Mouse (Mus musculus) kidney, adult 8-10 months (tissue): ENCODE data around the gene Fbxl4.
"Not testable (repeated sequence)": the region's sequence is repeated elsewhere in the genome, so short reads cannot be mapped to it uniquely, and the experiment has no call there.

Source experiments
- DNase-seq, 2 experiments: peaks; one replicate each; pipeline ENCODE4 v3.0.0; 2022

Gene Fbxl4

DNA sequence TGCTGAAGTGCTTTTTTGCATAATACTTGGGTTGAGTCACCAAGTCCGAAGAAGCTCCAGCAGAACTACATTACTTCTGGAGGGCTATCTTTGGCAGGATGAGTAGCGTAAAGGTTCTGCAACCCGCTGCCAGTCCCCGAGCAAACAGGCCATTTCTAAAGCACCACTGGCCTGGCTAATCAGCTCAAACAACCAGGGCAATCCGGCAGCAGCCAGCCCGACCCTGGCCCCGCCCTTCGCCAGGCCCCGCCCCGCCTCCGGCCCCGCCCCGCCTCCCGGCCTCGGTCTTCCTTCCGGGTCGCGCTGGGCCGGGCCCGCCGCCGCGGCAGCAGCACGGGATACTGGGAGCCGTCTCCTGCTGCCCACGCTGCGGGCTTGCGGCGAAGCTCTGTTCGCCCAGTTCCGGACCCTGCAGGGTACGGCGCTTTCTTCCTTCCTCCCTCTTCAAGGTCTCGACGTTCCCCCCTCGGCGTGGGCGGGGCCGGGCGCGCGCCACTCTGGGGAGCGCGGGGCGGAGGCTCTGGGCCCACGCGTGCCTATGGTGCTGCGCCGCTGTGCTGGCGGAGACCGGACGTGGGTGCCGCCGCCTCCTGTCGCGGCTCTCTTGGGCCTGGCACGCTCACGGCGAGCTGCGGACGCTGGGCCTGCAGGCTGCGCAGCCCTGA is at the start of gene Fbxl4:
Fbxl4 (plus strand) TSS at position 278 of the 665 bp plus-strand sequence.
- DNase-seq = peak; percentile 80 to 81

GRCm38 (mm10) chr4:22314564-22314963 is 42.8 kb upstream of the Fbxl4 start:
- no peak for DNase-seq

GRCm38 (mm10) chr4:22342816-22343573 is 14.3 kb upstream of the Fbxl4 start:
- DNase-seq = no peak

- DNase-seq = not testable (repeated sequence)
Measured at GRCm38 (mm10) chr4:22349086-22349485, 8.3 kb upstream of the Fbxl4 start.

- DNase-seq = no peak
Measured at GRCm38 (mm10) chr4:22357931-22358300, 573 bp downstream of the Fbxl4 start.

- DNase-seq = no peak
Measured at GRCm38 (mm10) chr4:22358487-22358886, 1.1 kb downstream of the Fbxl4 start.

DNA sequence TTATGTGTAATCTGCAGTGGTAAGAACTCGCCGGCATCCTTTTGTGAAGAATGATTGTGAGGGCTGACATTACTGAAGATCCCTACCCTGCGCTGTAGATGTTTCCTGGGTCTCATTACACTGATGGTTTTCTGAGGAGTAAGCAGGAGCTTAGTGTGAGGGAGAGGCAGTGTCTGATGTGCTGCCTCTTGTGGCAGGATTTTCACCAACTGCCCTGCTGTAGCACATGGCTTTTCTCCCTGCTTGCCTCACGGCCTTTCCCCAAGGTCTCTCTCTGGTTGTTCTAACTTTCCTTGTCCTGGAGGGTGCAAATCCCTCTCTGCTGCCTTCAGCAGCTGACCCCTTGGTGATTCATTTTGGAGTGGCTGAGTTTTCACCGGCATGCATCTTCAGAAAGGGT is 10.0 kb downstream of the Fbxl4 start:
- DNase-seq = no peak

DNA sequence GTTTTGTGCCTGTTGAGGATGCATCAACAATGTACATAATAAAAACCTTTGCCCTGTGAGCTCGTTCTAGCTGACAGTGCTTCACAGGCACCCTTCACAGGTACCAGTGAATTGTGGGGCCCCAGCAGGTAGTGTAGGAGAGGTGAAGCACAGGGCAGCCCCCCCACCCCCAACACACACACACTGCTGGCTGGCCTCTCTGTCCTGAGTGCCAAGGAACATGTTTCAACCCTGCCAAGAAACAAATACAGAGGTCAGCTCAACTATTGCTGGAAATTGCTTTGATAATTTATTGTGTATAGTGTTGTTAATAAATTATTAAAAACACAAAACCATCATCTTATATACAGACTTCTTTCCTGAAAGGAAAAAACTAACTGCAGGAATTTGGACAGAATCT is 21.2 kb downstream of the Fbxl4 start:
- DNase-seq = no peak

DNA sequence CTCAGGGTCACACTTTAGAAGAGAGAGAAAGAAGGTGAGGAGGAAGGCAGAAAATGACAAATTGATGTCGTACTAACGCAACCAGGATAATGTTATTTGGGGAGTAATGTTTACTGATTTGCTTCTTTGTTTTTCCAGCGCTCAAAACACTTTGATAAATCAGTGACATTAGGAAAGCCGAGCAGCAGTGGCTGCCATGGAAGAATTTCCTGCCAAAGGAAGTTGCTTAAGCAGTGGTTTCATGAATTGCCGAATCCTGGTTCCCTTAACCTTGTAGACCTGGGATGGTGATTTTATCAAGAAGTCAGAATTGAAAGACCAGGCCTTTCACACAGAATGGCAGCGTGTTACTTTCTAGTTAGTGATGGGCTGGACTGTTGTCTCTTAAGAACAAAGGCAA is 23.3 kb downstream of the Fbxl4 start:
- no peak for DNase-seq

- DNase-seq = no peak
Measured at GRCm38 (mm10) chr4:22383528-22384265, 26.4 kb downstream of the Fbxl4 start.

GRCm38 (mm10) chr4:22390045-22390444 is 32.7 kb downstream of the Fbxl4 start:
- DNase-seq = no peak

DNA sequence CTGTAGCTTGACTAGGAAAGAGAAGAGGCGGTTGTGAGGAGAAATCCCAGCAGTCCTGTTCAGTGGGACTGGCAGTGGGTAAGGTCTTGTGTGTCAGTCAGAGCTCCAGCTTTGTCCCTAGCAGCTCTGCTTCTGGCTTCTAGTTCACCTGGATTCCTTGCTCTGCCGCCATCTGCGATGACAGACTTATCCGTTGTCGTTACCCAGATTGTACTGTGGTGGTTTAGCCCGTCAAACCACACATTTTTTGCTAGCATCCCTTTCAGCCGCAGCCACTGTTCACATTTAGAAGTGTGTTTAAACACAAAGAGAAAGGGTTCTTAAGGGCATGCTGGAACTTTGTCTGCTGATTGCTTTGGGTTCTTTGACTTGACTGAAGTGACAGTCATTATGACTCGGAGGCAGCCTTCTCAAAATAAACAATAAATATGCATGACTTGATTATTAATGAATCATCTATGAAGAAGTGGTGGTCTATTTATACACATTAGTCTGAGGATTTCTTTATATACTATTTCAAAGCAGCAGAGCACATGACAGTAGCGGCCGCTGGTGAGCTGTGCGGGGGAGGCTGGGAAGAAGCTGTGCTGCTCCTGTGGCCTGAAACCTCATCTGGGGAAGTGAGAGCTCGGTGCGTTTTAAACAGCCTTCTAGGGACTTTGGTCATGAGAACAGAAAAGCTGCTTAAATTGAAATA is 35.6 kb downstream of the Fbxl4 start:
- no peak for DNase-seq

GRCm38 (mm10) chr4:22395404-22395803 is 38.1 kb downstream of the Fbxl4 start:
- DNase-seq = no peak

GRCm38 (mm10) chr4:22396484-22397000 is 39.2 kb downstream of the Fbxl4 start:
- DNase-seq = peak; percentile 73 to 84

GRCm38 (mm10) chr4:22397003-22397402 is 39.7 kb downstream of the Fbxl4 start:
- no peak for DNase-seq

DNA sequence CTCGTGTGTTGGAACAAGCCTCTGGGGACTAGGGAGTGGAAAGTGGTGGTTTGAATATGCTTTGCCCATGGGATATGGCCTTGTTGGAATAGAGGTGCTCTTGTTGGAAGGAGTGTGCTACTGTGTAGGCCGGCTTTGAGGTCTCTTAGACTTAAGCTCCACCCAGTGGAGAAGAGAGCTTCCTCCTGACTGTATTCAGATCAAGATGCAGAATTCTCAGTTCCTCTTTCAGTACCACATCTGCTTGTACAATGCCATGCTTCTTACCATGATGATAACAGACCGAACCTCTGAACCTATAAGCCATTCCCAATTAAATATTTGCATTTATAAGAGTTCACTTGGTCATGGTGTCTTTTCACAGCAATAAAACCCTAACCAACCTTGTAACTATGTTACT is 44.7 kb downstream of the Fbxl4 start:
- DNase-seq = no peak

DNA sequence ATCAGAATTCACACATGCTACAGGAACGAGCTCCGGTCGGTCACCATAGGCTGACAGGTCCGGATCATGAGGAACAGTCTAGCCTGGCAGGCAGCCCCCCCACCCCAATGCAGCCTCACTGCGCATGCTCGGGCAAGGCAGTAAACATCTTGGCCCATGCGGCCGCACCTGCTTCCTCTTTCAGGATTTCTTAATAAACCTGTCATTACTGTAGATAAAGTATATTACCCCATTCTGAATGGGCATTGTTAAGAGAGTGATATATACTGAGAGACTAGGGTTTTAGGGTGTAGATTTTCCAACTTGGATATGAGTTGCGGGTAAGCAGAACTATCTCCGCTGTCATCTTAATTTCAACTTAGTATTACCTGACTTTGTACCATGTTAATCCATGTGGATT is 45.6 kb downstream of the Fbxl4 start:
- no peak for DNase-seq

DNA sequence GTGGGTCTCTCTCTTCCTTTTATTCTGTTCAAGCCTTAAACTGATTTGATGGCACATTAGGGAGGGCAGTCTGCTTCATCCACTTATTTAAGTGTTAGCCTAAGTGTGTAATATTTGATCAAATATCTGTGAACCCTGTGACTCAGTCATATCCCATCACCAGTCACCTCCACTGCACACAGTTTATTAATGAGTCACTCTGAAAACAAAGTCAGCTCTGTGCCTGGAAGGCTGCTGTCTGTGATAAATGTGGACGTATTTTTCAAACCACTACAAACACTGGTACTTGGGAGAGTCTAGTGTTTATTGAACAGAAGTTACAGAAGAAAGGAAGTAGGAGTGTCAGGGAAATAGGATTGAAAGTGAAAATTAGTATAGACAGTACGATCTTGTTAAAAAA is 63.3 kb downstream of the Fbxl4 start:
- DNase-seq = no peak

DNA sequence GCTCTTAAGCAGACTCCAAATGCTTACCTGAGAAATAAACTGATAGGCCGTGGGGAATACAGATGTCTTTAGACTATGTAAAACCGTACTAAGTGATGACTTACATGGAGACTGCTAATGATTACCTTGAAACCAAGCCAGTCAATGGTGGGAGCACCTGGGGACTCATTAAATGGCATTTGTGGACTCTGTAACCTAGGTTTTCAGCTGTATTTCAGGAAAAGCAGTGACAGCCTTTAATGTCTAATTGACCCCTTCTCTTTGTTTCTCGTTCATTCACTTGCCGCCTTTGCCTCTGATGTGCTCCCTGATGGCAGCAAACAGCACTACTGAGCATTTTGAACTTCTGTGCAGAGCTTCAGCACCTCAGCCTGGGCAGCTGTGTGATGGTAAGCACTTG is 65.1 kb downstream of the Fbxl4 start:
- no peak for DNase-seq

GRCm38 (mm10) chr4:22428150-22428549 is 70.8 kb downstream of the Fbxl4 start:
- no peak for DNase-seq

GRCm38 (mm10) chr4:22469575-22469974 is 112.2 kb downstream of the Fbxl4 start:
- DNase-seq = no peak

DNA sequence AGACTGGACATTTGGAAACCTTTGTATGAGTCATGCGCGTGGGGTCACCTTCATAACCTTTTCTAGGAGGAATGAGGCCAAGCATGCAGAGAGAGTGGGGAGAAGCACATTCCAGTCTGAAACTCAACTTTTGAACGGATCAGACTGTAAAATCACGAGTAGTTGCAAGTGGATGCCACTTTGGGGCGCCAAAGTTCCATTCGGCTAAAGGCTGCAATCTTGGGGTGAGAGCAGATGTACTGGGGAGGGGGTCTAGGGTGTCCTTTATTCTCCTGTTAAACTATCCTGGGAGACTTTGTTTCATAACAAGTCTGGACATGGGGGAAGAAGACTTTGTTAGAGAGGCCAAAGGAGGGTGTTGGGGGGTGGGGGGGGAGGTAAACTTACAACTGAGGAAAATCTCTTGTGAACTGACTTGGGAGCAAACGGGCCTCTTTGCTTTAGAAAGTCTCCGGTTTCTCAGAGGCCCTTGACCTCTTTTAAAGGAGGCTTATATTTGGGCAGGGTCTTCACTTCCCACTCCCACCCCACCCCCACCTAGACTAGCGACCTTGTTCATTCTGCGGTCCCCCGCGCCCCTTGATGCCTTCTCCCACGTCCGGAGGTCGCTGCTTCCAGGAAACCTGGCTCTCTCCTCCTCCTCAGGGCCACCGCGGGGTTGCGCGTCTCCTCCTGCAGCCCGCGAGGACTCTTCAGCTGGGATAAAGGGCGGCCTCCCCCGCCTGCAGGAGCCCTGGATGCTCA is 119.8 kb downstream of the Fbxl4 start:
- DNase-seq = no peak
